Mouse (Mus musculus) embryonic fibroblast, embryonic 13.5 days (primary cell): ENCODE results near the gene Cdc5l.

Source experiments
- CTCF ChIP-seq: IDR thresholded peaks from 2 replicates; pipeline ENCODE4 v1.5.1; 2011; ENCODE audit warnings: mild to moderate bottlenecking, control low read depth, low read length, moderate library complexity, borderline replicate concordance; ENCODE audit not compliant: insufficient read depth
- POLR2A ChIP-seq: IDR thresholded peaks from 2 replicates; pipeline ENCODE4 v1.6.1; 2011; ENCODE audit warnings: low read depth, mild to moderate bottlenecking, control low read depth, low read length, moderate library complexity

- TF ChIP-seq CTCF (no peak), POLR2A (no peak)
Observed at GRCm38 (mm10) chr17:45347951-45348350, 85.6 kb downstream of the Cdc5l start.
